25 mouse cellular contexts compared by ENCODE assay signal in genomic region chr10:72613125-72613915, GRCm38 (mm10). TPM values are rescaled to one million over a fixed set of nuclear protein-coding genes. Genes with fewer than 3 reads are reported as not detected.
A peak's percentile ranks its signal among the peaks of the same experiment; 100 is the strongest.
DNase-seq lines count a peak whose midpoint lies in the region; TF ChIP-seq lines count a peak whose summit lies in the region.
"Had no signal": no experiment of that assay in that cellular context is flagged by ENCODE, and none has a peak within 500 bp of the region (broad histone marks: within the 10 kb centered on the region; RNA-seq: fewer than 3 reads in every experiment).

No protein-coding gene starts in this region.

- peak; percentile 5 to 35 for DNase-seq in frontal cortex, postnatal 36 days (ENCODE audit: low spot score in 2 of 2)
- no peak for DNase-seq in frontal cortex, postnatal 10 days (ENCODE audit: low spot score in 2 of 2)
- peak; percentile 11 to 27 for DNase-seq in left cerebral cortex, adult 9 months (ENCODE audit: low spot score in 2 of 2)
- no peak for DNase-seq in left cerebral cortex, adult 18-20 months (ENCODE audit: low spot score in 2 of 2)
- peak; percentile 71 for DNase-seq in brain, adult 2 months (ENCODE audit: low read depth, low spot score)
- peak; percentile 3 to 13 for DNase-seq in right cerebral cortex, postnatal 36 days (ENCODE audit: low spot score in 2 of 2)
- DNase-seq in cerebellum, adult 2 months = no peak
- DNase-seq in yolk sac, embryonic 10.5 days (ENCODE audit: low spot score) = no peak
- DNase-seq: adrenal gland, adult 8-10 months; B cell, adult 2 months; cerebellum, adult 8-10 months; gastrocnemius, adult 2 months; kidney, adult 8-10 months; kidney, postnatal 14 days; liver, postnatal 0 days; retina, postnatal 1 day; spleen, adult 18-20 months had no signal

- WGBS in cerebellum, adult 2 months = 83% methylated on average over 5 of the region's 5 CpGs

- no peaks in the 10 kb centered on the region for H3K4me1 ChIP-seq in cerebellum, adult 2 months (ENCODE audit: control insufficient read depth, insufficient read depth, low read length)
- H3K4me1 ChIP-seq: embryonic facial prominence, embryonic 15.5 days; hindbrain, embryonic 15.5 days; intestine, embryonic 15.5 days; limb, embryonic 12.5 days; midbrain, embryonic 15.5 days; neural tube, embryonic 13.5 days had no signal

- no peak overlapping the region for H3K27ac ChIP-seq in cerebellum, adult 2 months (ENCODE audit: insufficient read depth, low read length)
- H3K27ac ChIP-seq: embryonic facial prominence, embryonic 15.5 days; gastrocnemius, adult 2 months; hindbrain, embryonic 15.5 days; intestine, embryonic 15.5 days; limb, embryonic 12.5 days; macrophage; midbrain, embryonic 15.5 days; neural tube, embryonic 13.5 days had no signal

- TF ChIP-seq POLR2A in cerebellum, adult 2 months (IDR thresholded peaks at IDR 0.05; ENCODE audit: borderline replicate concordance, insufficient read depth, low read length) = no peak

- TF ChIP-seq CTCF in cerebellum, adult 2 months (IDR thresholded peaks at IDR 0.05; ENCODE audit: borderline replicate concordance, insufficient read depth, low read depth, low read length) = no peak

- H3K4me3 ChIP-seq in cerebellum, adult 2 months (replicated peaks; ENCODE audit: insufficient read depth, low read depth, low read length) = no peak overlapping the region
- H3K4me3 ChIP-seq: embryonic facial prominence, embryonic 15.5 days; gastrocnemius, adult 2 months; hindbrain, embryonic 15.5 days; intestine, embryonic 15.5 days; limb, embryonic 12.5 days; midbrain, embryonic 15.5 days; myocyte; neural tube, embryonic 13.5 days had no signal

- no peaks in the 10 kb centered on the region for H3K27me3 ChIP-seq in cerebellum, adult 2 months (ENCODE audit: control insufficient read depth, insufficient read depth, low read length)
- H3K27me3 ChIP-seq: embryonic facial prominence, embryonic 15.5 days; hindbrain, embryonic 15.5 days; intestine, embryonic 15.5 days; limb, embryonic 12.5 days; midbrain, embryonic 15.5 days; neural tube, embryonic 13.5 days had no signal

RNA-seq across cellular contexts. Expression of gene Zwint, which starts 41.3 kb away (rescaled TPM):
- total RNA-seq in left cerebral cortex, adult 18-20 months (2021) = 1,000 to 10,000 TPM in 1 of 2 experiments, 100 to 1,000 TPM in 1; 988 to 1,092 TPM
- polyA plus RNA-seq in cerebellum, adult 2 months (2012; rRNA removed) = 985 and 1,069 TPM in 2 replicates

Comparison
In these comparisons a context has a peak if more than half of its experiments do, and no peak if none do; other contexts are left out.
1. DNase-seq: peak in frontal cortex, postnatal 36 days (2 of 2), left cerebral cortex, adult 9 months (2 of 2), brain, adult 2 months (single experiment) and right cerebral cortex, postnatal 36 days (2 of 2); none in frontal cortex, postnatal 10 days (0 of 2), left cerebral cortex, adult 18-20 months (0 of 2), cerebellum, adult 2 months (0 of 2) and yolk sac, embryonic 10.5 days (single experiment).